Mouse (Mus musculus): ENCODE measurements around the gene Dtnb. TPM values are rescaled to one million over a fixed set of nuclear protein-coding genes. Genes with fewer than 3 reads are reported as not detected.

Dtnb gene
- polyA plus RNA-seq, 1 experiment from 2014 or later, result 40.9 TPM

- WGBS, result 81% methylated on average over 5 of the region's 5 CpGs
- Histone ChIP-seq H3K9me3 (no peaks in the 10 kb centered on the region), H3K9ac (no peak overlapping the region), H3K27me3 (no peaks in the 10 kb centered on the region; the same call in 1 of the 2 replicates), H3K27ac (no peak overlapping the region), H3K4me1 (replicated peaks) (peaks cover 24% of the 10 kb centered on the region), H3K36me3 (no peaks in the 10 kb centered on the region), H3K4me3 (no peak overlapping the region), H3K4me2 (no peak overlapping the region)
- ATAC-seq (ENCODE audit: low FRiP score), result no peak
These were observed 216.4 kb downstream of the Dtnb start for GRCm38 (mm10) chr12:3788421-3789051.

GRCm38 (mm10) chr12:3789626-3790185, 217.5 kb downstream of the Dtnb start:
- Histone ChIP-seq H3K27me3 (peaks cover 5% of the 10 kb centered on the region; the same call in 1 of the 2 replicates), H3K9me3 (no peaks in the 10 kb centered on the region), H3K4me2 (no peak overlapping the region), H3K9ac (no peak overlapping the region), H3K4me1 (replicated peaks) (peaks cover 12% of the 10 kb centered on the region), H3K36me3 (no peaks in the 10 kb centered on the region), H3K4me3 (no peak overlapping the region), H3K27ac (no peak overlapping the region)
- ATAC-seq (ENCODE audit: low FRiP score), result no peak
- 64% methylated on average over 5 of the region's 5 CpGs for WGBS

GRCm38 (mm10) chr12:3791257-3791656, 219.1 kb downstream of the Dtnb start:
- no peak overlapping the region for H3K27ac ChIP-seq
- H3K4me1 ChIP-seq (replicated peaks), result peaks cover 11% of the 10 kb centered on the region
- H3K9ac ChIP-seq, result no peak overlapping the region
- H3K9me3 ChIP-seq, result no peaks in the 10 kb centered on the region
- H3K4me3 ChIP-seq, result peak overlapping the region; percentile 29
- 62% methylated on average over 7 of the region's 7 CpGs for WGBS
- H3K27me3 ChIP-seq, result peaks cover 5% of the 10 kb centered on the region; the same call in 1 of the 2 replicates
- no peaks in the 10 kb centered on the region for H3K36me3 ChIP-seq
- peak overlapping the region; percentile 51 for H3K4me2 ChIP-seq
- ATAC-seq (ENCODE audit: low FRiP score), result peak; percentile 29

GRCm38 (mm10) chr12:3791732-3792131, 219.6 kb downstream of the Dtnb start:
- Histone ChIP-seq H3K36me3 (no peaks in the 10 kb centered on the region), H3K9ac (peak overlapping the region; percentile 58; the same call in 1 of the 2 replicates), H3K27ac (peak overlapping the region; percentile 49), H3K9me3 (no peaks in the 10 kb centered on the region), H3K4me3 (peak overlapping the region; percentile 29), H3K4me2 (peak overlapping the region; percentile 51), H3K27me3 (peaks cover 5% of the 10 kb centered on the region; the same call in 1 of the 2 replicates), H3K4me1 (replicated peaks) (peaks cover 11% of the 10 kb centered on the region)
- peak; percentile 90 for ATAC-seq (ENCODE audit: low FRiP score)
- under 1% methylated on average over 22 of the region's 22 CpGs for WGBS

- Histone ChIP-seq H3K9ac (peak overlapping the region; percentile 58; the same call in 1 of the 2 replicates), H3K4me3 (peak overlapping the region; percentile 29)
- ATAC-seq (ENCODE audit: low FRiP score), result peak; percentile 41
These were observed 220.1 kb downstream of the Dtnb start for GRCm38 (mm10) chr12:3792248-3792647.

DNA sequence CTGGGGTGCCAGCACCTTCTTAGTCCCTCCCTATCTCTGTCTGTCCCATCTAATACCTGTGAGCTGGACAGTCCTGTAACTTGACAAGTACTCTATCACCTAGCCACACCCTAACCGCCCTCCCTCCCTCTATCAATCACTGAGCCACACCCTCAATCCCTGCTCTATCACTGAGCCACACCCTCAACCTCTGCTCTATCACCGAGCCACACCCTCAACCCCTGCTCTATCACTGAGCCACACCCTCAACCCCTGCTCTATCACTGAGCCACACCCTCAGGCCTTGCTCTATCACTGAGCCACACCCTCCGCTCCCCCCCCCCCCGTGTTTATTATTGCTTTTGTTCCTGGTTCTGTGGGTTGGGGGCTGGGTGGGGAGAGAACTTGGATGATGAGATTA, 223.4 kb downstream of the Dtnb start:
- H3K9ac ChIP-seq, result no peak overlapping the region
- peaks cover 5% of the 10 kb centered on the region; the same call in 1 of the 2 replicates for H3K27me3 ChIP-seq
- no peak for ATAC-seq (ENCODE audit: low FRiP score)
- H3K9me3 ChIP-seq, result no peaks in the 10 kb centered on the region
- H3K4me3 ChIP-seq, result no peak overlapping the region
- peaks cover 7% of the 10 kb centered on the region; the same call in 1 of the 2 replicates for H3K4me1 ChIP-seq (replicated peaks)
- 32% methylated on average over 4 of the region's 4 CpGs for WGBS
- no peaks in the 10 kb centered on the region for H3K36me3 ChIP-seq
- no peak overlapping the region for H3K27ac ChIP-seq
- H3K4me2 ChIP-seq, result no peak overlapping the region

More at GRCm38 (mm10) chr12:3792248-3792647, 220.1 kb downstream of the Dtnb start:
- H3K4me1 ChIP-seq (replicated peaks), result peaks cover 11% of the 10 kb centered on the region
- H3K36me3 ChIP-seq, result no peaks in the 10 kb centered on the region
- H3K27me3 ChIP-seq, result peaks cover 5% of the 10 kb centered on the region; the same call in 1 of the 2 replicates
- 16% methylated on average over 8 of the region's 8 CpGs for WGBS
- peak overlapping the region; percentile 49 for H3K27ac ChIP-seq
- H3K9me3 ChIP-seq, result no peaks in the 10 kb centered on the region
- H3K4me2 ChIP-seq, result peak overlapping the region; percentile 51

DNA sequence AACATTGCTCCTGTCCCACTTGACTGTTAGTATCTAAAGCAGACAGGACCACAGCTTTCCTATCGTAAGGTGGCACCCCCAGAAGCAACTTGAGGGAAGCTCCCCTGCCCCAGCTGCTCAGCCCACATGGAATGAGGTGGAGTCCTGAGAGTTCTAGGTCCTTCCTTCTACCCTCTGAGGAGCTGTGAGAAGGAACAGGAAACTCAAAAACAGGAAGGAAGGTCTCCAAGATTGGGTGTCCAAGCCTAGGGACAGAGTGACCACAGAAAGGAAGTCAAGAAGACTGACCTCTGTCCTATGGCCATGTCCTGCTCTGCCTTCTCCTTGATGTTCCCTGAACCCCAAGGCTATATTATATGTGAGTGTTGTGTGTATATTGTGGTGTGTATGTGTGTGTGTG, 227.4 kb downstream of the Dtnb start:
- WGBS, result 79% methylated on average over 1 of the region's 1 CpGs

DNA sequence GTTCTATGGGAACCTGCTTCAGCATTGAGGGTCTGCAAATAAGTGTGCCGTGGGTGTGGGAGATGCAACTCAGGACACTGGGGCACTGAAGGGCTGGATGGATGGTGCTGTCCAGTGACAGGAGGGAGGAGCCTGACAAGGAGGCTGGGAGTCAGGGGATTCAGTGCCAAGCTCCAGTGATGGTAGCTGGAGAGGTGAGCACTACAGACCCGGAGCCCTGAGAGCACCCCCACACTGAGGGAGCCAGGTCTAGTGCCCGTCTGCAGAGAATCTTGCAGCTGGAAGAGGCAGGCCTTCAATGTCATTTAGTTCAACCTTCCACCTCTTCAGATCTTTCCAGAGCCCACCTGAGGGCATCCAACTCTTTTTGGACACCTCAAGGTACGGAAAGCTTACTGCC, 233.7 kb downstream of the Dtnb start, which contains the start of gene Dnmt3a:
Dnmt3a (plus strand) TSS at position 156 of the 400 bp plus-strand sequence.
- H3K4me3 ChIP-seq, result peak within 1 kb of the TSS; percentile 85
- H3K4me2 ChIP-seq, result peak within 1 kb of the TSS; percentile 78
- peaks cover 37% of the 10 kb centered on the region for H3K4me1 ChIP-seq (replicated peaks)
- WGBS, result 27% methylated on average over 4 of the region's 4 CpGs
- H3K27me3 ChIP-seq, result 0 out of 2 replicates have a peak, but pooled peaks cover 21% of the 10 kb centered on the region
- H3K27ac ChIP-seq, result peak within 1 kb of the TSS; percentile 95
- no peaks in the 10 kb centered on the region for H3K36me3 ChIP-seq
- no peaks in the 10 kb centered on the region for H3K9me3 ChIP-seq
- peak; percentile 29 for ATAC-seq (ENCODE audit: low FRiP score)
- peak within 1 kb of the TSS; percentile 94 for H3K9ac ChIP-seq

More for the DNA sequence above, 227.4 kb downstream of the Dtnb start:
- H3K9me3 ChIP-seq, result no peaks in the 10 kb centered on the region
- no peak overlapping the region for H3K4me3 ChIP-seq
- H3K4me2 ChIP-seq, result no peak overlapping the region
- no peaks in the 10 kb centered on the region for H3K4me1 ChIP-seq (replicated peaks)
- H3K9ac ChIP-seq, result no peak overlapping the region
- H3K36me3 ChIP-seq, result no peaks in the 10 kb centered on the region
- H3K27ac ChIP-seq, result no peak overlapping the region
- H3K27me3 ChIP-seq, result 0 out of 2 replicates have a peak, but pooled peaks cover 16% of the 10 kb centered on the region
- no peak for ATAC-seq (ENCODE audit: low FRiP score)

DNA sequence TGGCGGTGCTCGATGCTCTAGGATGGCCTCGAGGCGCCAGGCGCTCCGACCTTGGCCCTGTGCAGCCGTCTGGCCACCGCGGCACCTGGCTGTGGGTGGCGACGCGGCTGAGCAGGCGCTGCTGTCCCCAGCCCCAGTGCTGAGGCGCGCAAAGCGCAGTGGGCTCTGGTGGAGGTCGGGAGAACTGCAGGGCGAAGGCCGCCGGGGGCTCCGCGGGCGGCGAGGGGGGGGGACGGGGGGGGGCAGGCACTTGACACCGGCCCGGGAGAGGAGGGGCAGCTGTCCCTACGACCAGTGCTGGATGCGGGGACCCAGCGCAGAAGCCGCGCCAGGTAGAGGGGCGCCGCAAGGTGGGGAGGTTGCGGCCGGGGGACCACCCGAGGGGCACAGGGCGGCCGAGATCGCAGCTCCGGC, 234.1 kb downstream of the Dtnb start:
- peak; percentile 84 for ATAC-seq (ENCODE audit: low FRiP score)
- 0 out of 2 replicates have a peak, but pooled peaks cover 21% of the 10 kb centered on the region for H3K27me3 ChIP-seq
- no peaks in the 10 kb centered on the region for H3K9me3 ChIP-seq
- under 1% methylated on average over 32 of the region's 41 CpGs for WGBS
- H3K36me3 ChIP-seq, result no peaks in the 10 kb centered on the region
- H3K27ac ChIP-seq, result peak overlapping the region; percentile 95
- H3K9ac ChIP-seq, result peak overlapping the region; percentile 94
- H3K4me3 ChIP-seq, result peak overlapping the region; percentile 85
- H3K4me2 ChIP-seq, result peak overlapping the region; percentile 78
- peaks cover 41% of the 10 kb centered on the region for H3K4me1 ChIP-seq (replicated peaks)

GRCm38 (mm10) chr12:3806703-3807547, 234.7 kb downstream of the Dtnb start:
- Histone ChIP-seq H3K9ac (peak overlapping the region; percentile 94), H3K36me3 (no peaks in the 10 kb centered on the region), H3K4me1 (replicated peaks) (peaks cover 47% of the 10 kb centered on the region), H3K9me3 (no peaks in the 10 kb centered on the region), H3K4me3 (peak overlapping the region; percentile 85), H3K27me3 (0 out of 2 replicates have a peak, but pooled peaks cover 20% of the 10 kb centered on the region), H3K27ac (peak overlapping the region; percentile 95), H3K4me2 (peak overlapping the region; percentile 78)
- ATAC-seq (ENCODE audit: low FRiP score), result peak; percentile 36
- under 1% methylated on average over 73 of the region's 141 CpGs for WGBS

GRCm38 (mm10) chr12:3807548-3808395, 235.6 kb downstream of the Dtnb start:
- Histone ChIP-seq H3K36me3 (no peaks in the 10 kb centered on the region), H3K27ac (peak overlapping the region; percentile 95), H3K4me1 (replicated peaks) (peaks cover 53% of the 10 kb centered on the region), H3K4me2 (peak overlapping the region; percentile 78), H3K9ac (peak overlapping the region; percentile 94), H3K9me3 (no peaks in the 10 kb centered on the region), H3K27me3 (0 out of 2 replicates have a peak, but pooled peaks cover 12% of the 10 kb centered on the region), H3K4me3 (peak overlapping the region; percentile 85)
- ATAC-seq (ENCODE audit: low FRiP score), result peak; percentile 46
- WGBS, result 1% methylated on average over 71 of the region's 105 CpGs
